Mouse (Mus musculus): ENCODE measurements at regions not wholly inside any gene's neighbourhood (a gene's known extent, or its start where the extent isn't known, plus 50 kb on each side); places are given as distances from the start of the nearest gene placed in this dataset.

DNA sequence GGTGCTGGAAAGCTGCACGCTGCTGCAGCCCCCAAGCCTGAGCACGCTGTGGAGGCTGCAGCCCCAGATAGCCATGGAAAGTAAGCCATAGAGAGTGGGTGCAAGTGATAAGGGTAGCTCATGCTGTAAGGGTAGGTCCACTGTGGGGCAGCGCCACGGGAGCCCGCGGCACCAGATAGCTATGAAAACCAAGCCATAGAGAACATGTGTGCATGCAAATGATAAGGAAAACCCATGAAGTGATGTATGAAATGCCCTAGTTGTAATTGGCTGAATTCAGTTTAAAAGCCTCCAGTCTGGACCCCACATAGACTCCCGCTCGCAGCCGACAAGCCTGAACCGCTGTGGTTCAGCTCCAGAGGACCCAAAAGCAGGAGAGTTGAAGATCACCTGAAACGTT, 58.8 kb upstream of the L3mbtl3 start:
- no peak for DNase-seq (ENCODE audit: extremely low read depth, low read depth, low spot score)

DNA sequence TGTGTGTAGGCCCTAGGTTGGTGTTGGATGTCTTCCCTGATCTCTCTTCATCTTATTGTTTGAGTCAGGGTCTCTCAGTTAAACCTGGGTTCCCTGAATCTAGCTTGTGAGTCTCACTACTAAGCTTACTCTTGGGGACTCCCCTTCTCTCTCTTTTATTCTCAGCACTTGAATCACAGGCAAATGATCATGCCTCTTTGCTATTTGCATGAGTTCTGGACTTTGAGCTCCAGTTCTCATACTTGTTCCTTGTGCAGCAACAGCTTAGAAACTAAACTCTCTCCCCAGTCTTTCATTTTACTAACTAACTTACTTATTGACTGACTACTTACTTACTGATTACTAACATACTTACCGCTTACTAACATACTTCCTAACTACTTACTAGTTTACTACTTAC, 64.9 kb upstream of the L3mbtl3 start:
- DNase-seq (ENCODE audit: extremely low read depth, low read depth, low spot score), result no peak

DNA sequence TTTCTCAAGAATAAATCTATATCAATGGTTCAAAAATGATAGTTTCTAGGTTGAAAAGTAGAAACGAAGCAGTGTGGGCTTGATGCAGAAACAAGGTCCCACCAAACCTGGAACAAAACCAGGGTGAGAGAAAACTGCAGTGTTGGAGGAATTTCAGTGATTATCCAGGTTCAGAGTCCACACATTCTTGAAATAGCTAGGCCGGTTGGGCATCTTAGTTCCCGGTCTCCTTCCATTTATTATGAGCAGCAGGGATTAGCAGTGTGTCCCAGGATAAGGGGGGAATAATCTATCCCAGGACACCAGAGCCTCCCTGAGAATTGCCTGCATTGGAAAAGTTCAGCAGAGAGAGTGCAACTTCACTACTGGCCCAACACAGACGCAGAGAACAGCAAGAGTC, 108.5 kb upstream of the L3mbtl3 start:
- no peak for DNase-seq (ENCODE audit: extremely low read depth, low read depth, low spot score)

DNA sequence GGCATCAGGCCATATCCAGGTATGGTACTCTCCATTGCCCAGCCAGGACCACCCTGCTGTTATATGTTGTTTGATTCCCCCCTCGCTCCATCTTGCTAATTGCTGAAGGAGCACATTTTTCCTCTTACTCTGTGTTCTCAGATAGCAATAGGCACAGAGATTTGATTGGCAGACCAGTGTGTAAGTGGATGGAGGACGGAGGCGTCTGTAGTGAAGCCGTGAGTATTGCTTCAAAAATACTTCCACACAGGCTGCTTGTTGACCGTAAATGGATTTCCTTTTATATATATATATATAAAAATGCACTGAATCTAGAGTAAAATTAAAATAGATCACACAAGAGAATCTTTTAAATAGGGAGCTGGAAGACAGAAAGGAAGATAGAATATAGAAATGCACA, 115.6 kb upstream of the L3mbtl3 start:
- no peak for DNase-seq (ENCODE audit: extremely low read depth, low read depth, low spot score)

DNA sequence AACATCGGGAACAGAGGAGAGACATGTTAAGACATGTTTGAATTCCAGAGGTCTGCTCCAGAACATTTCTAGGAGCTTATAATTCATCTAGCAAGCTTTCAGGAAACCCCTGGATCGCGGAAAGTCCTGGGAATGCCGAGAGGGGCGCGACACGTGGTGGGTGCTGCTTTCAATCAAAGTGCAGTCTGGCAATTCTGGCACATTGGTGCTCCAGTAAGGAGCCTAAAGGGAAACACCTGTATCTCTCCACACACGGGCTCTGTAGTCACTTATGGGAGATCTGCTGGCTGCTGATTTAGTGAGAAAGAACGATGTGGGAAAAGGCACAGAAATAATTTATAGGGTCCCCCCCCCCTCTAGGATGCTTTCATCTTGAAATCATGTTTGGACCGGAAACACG, 116.4 kb upstream of the L3mbtl3 start:
- DNase-seq (ENCODE audit: extremely low read depth, low read depth, low spot score), result no peak

DNA sequence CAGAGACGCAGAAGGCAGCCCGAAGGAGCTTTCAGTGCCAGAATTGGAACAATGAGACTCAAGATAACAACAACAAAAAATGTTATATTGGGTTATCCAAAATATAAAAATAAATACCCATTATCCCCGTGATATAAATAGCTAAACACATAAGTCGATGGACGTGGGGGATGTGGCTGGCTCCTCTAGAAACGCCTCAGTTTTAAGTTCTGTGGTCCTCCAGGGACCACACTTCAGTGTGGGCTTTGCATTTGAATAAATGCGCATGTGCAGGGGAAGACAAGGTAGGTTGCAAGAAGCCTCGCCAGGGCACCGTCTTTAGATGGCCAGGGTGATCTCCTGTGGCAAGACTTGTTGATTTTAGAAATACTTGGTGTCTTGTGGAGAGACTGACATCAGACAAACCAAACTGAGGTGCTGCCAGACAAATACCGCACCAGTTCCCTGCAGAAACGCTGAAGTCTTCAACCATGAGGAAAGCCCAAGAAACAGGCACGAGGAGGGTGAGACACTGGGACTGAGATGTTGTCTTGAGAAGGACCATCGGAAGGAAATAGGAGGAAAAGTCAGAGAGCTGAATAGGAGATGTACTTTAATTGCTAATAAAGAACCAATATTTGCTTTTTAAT, 117.2 kb upstream of the L3mbtl3 start:
- no peak for DNase-seq (ENCODE audit: extremely low read depth, low read depth, low spot score)

DNA sequence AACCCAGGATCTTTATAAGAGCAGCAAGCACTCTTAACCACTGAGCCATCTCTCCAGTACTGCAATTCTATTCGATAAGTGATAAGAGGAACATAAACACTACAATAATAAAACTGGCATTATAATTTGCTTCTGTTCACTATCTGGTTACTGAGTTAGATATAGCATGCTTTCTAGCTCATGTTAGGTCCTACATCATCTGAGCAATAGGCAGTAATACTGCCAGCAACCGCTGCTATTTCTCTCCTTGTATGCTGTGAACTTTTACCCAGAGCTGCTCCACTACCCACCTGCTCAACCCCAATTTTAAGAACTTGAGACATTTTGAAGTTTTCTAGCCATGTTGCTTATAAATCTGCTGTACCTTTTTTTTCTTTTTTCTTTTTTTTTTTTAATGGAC, 118.0 kb upstream of the L3mbtl3 start:
- no peak for DNase-seq (ENCODE audit: extremely low read depth, low read depth, low spot score)

DNA sequence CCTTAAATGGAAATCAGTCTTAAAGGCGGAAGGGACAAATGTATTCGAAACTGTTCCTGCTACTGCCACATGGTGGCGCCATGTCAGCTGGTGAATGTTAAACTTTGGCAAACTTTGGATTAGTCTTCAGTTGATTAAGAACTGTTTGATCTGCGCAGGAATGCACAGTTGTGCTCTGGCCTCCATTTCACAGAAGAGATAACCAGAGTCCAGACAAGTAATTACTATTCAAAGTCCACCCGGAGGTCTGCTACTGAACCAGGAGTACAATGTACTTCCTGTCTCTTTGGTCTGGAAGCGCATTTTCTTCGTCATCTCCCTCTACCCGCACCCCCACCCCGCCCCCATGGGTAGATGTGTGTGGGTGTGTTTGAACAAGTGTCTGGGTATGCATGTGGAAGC, 118.6 kb upstream of the L3mbtl3 start:
- DNase-seq (ENCODE audit: extremely low read depth, low read depth, low spot score), result no peak

DNA sequence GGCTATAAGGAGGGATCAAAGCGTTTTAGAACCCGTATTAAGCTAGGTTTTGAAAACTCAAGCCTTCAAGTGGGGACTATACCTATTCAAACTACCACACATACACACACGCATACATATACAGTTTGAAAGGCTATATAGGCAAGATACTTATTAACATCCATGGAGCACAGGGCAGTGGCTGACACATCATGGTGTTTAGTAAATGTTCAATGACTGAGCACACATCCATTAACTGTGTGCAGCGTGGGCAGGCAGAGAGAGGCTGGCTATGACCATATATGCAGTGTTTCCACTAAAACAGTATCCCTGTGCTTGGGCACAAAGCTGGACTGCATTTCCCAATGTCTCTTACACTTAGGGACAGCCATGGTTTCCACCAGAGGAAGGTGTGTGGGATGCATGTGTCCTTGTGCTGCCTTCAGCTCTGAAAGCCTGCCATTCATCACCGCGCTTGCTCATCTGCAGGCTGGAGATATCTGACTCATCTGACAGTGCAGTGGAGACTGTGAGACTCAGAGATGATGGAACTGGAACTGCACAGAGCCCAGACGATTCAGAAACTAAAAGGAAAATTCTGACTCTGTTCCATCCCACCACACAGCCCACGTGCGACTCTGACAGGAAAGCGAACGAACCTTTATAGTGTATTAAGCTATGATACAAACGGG, 124.6 kb upstream of the L3mbtl3 start:
- no peak for DNase-seq (ENCODE audit: extremely low read depth, low read depth, low spot score)

DNA sequence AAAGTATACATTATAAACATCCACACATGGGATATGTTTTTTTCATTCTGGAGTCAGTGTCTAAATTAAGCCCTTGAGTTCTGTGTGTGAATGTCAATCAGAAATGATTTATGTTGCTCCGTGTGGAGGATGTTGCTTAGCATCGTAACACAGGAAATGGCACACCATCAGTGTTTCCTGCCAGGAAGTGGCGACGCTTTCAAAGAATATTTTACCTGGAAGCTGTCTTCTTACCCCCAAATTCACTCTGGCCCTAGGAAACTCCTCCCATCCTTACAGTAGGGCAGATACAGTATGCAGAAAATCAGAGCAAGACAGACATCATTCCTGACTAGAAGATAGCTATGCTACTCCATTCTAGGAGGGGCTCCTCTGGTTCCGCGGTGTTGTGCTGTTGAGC, 145.1 kb upstream of the L3mbtl3 start:
- no peak for DNase-seq (ENCODE audit: extremely low read depth, low read depth, low spot score)

DNA sequence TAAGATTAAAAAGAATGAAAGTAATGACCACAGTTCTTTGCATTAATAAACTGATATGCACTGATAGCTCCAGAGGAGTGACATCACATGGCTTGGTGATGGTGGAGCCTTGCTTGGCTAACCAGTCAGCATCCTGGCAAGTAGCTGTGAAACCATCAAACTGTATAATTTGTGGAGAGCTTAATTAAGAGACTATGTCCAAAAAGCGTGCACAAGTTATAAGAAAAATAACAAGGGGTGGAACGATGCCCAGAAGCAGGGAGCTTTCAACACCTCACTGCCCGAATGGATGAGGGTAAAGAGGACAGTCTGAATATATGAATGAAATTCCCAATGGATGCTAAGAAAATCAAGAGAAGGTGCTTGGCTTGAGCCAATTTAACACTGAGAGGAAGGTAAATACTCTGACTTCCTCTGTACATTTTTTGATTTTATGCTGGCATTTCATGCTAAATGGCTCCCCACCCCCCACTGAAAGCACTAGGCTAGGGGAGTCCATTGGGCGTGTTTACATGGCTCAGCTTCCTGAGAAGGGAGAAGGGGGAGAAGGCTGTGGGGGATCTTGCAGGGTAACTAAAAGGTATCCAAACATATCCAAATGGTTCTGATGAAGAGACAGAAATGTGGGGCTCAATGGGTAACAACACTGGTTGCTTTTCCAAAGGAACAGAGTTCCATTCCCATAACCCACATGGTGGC, 150.2 kb upstream of the L3mbtl3 start:
- no peak for DNase-seq (ENCODE audit: extremely low read depth, low read depth, low spot score)

DNA sequence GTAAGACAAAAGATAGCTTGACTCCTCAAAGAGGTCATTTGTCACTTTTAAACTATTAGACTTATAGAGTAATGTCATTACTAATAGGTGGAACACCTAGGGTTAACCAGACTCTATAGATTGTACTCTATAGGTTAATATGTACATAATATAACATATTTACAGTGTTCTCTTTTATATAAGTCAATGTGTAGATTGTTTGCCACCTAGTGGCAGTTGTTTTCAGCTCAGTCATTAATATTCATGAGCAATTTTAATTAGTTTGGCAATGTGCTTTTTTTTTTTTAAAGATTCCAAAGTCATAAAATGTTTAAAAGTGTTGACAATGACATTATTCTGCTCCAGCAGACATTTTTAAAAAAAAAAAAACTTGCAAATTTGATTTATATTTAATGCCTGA, 164.4 kb upstream of the L3mbtl3 start:
- DNase-seq (ENCODE audit: extremely low read depth, low read depth, low spot score), result no peak

DNA sequence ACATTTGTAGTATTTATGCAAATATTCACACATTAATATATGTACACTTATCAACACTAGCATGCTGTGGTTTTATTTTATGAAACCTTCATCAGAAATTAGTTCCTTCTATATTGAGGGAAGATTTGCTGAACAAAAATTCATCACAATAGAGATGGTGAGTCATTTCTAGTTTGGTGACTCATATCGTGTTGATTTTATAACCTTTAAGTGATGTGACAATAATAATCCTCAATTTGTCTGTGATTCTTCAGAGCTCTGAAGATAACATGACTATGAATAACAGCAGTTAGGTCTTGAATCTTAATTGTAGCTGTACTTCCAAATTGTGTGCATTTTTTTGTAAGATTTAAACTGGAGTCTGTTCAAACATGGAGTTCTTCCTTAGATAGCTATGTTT, 168.3 kb upstream of the L3mbtl3 start:
- no peak for DNase-seq (ENCODE audit: extremely low read depth, low read depth, low spot score)

DNA sequence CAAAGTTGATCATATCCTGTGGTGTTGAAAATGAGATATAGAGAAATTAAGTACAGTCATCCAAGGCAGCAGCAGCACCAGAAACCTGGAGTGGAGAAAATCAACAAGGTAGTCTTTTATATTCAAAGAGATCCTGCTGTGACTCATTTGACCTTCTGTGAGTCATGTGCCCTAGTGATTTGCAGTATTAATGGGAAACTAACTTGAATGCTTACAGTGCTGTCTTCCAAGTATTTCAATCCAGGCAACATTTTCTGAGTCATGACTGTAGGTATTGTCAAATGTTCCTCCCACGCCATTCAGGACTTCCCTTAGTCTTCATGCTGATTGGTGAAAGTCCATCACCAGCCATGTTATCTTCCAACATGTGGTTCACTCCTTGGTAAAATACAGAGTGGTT, 169.0 kb upstream of the L3mbtl3 start:
- DNase-seq (ENCODE audit: extremely low read depth, low read depth, low spot score), result no peak

DNA sequence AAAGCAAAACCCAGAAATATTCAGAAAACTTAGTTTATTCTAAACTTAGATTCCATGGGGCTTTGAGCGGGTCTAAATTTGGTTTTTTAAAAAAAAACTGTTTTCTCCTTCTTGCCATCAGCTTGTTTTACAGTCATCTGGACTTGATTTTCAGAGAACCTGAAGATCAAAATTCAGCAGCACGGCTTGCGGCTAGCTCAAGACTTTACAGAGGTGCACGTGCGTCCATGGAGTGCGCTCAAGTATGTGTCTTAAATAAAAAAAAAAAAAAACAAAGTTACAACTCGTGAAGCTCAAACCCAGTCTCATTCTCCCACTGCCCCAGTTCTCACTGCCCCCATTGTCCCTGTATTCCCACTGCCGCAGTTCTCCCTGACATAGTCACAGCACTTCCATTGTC, 180.5 kb upstream of the L3mbtl3 start:
- no peak for DNase-seq (ENCODE audit: extremely low read depth, low read depth, low spot score)

DNA sequence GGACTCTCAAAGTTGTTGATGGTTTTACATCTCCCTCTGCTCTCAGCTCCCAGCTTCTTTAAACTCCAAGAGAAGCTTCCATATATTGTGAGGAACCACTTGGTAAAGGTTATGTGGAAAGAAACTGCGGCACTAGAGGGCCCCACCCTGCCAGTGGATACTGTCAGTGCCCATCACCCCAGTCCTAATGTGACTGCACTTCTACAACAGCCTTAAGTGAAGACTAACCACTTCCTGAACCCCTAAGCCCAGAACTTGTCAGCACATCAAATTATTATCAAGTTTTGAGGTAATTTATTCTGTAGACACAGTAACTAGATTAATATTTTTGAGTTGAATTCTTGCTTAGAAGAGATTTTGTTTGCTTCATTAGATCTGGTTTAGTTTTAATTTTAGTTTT, 182.3 kb upstream of the L3mbtl3 start:
- DNase-seq (ENCODE audit: extremely low read depth, low read depth, low spot score), result no peak

DNA sequence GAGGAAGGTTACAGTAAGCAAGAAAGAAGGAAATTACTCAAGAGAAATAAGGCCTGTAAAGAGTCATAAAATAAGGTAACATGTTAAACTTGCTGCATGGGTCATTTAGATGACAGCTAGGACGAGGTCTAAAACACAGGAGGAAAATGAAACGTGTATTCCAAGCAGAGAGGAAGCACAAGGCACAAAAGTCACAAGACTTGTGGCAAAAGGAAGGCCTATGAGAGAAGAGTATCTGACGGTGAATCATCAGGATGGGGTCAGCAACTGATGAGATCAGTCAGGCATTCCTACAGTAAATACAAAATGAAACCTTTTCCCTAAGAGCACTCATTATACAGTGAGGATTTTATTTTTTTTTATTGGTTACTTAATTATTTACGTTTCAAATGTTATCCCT, 183.6 kb upstream of the L3mbtl3 start:
- no peak for DNase-seq (ENCODE audit: extremely low read depth, low read depth, low spot score)

DNA sequence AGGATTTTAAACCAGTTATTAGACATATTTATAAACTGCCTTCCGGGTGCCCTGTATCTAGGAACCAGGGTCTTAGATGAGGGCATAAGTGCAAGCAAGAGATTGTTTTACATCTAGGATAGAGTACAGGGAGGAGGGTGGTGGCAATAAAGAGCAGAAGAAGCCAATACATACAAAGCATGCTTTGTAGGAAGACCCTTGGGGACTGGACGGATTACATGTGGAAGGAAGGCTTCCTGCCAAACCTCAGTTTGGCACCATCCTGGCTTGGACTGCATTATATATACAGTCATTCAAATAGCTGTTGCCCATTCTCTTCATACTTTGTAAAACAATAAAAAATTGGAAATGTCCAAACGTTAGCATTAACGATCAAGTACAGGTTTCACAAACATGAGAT, 184.7 kb upstream of the L3mbtl3 start:
- no peak for DNase-seq (ENCODE audit: extremely low read depth, low read depth, low spot score)

DNA sequence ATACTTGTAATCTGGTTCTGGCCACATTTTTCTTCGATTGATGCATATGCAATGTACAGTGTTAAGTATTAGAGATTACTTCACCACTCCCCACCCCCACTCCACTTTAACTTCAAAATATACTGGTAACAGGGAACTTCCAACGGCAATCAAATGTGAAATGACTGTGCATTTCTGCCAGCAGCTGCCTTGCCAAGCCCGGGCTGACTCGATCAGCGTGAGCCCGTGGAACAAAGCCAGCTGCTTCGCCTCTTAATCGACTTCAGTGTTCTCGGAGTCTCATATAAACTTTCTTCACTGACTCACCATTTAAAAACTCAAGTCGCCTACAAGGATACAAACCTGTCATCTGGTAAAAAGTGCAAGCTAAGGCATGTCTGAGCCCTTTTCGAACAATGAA, 188.7 kb upstream of the L3mbtl3 start:
- DNase-seq (ENCODE audit: extremely low read depth, low read depth, low spot score), result peak; percentile 54

DNA sequence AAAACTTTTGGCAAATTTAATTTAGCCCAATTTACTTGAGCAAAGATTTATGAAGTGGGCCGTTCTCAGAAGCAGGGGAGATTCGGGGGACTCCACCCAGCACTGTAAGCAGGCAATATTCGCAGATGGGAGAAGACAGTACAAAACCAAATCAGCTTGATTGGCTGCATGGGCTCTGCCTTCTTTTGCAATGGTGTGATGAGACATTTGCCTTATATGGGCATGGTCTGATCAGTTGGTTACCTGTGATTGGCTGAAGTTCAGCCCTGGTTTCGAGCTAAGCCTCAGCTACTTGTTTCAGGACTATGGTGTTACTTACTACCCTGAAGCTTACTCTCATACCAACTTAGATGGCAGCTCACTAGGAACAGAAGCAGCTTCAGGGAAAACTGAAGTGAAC, 185.6 kb upstream of the Arhgap18 start:
- no peak for DNase-seq (ENCODE audit: extremely low read depth, low read depth, low spot score)

DNA sequence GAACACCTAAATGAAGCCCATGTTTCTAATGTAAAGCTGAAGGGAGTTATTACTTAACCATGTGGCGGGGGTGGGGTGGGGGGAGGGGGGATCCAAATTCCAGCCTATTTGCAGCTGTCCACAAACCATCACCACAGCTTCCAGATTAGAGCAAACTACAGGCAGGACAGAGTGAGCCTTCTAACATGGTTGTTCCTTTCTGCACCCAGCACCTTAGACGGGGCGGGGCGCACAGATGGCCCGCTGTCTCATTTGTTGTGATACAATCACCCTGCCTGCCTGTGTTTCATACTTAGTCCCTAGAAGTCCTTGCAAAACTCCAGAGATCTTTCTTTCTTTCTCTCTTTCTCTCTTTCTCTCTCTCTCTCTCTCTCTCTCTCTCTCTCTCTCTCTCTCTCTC, 182.8 kb upstream of the Arhgap18 start:
- DNase-seq (ENCODE audit: extremely low read depth, low read depth, low spot score), result no peak

DNA sequence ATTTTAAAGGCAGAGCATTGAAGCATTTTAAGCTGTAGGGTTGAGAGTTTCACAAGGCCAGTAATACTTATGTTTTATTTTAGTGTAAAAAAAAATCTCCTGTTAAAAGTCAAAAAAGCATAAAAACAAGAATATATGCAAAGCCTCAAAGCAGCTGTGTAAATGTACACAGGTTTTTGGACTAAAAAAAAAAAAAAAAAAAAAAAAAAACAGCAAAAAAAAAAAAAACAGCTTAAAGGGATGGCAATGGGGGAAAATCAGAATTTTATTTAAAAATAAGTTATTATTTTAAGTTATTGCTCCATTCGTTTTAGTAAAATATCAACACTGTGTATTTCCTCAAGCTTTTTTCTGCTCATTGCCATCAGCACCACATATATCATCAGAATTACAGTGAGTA, 181.8 kb upstream of the Arhgap18 start:
- DNase-seq (ENCODE audit: extremely low read depth, low read depth, low spot score), result no peak

DNA sequence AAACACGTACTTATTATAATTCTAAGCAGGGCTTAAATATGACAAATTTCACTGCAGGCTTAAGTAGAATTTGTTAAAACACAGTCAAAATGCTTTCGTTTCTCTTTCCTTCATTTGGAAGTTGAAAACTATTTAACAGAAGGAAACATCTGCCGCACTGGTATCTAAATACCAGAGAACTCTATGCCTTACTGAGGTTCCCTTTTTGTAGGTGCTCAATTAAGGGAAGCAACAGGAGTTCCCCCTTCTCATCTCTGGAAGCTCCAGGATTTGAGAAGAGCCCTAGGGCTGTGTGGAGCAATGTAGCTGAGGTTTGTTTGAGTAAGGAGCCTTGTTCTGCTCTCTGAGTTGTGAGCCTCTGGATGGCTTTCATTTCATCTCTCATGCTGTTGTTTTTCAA, 177.1 kb upstream of the Arhgap18 start:
- no peak for DNase-seq (ENCODE audit: extremely low read depth, low read depth, low spot score)
